Mouse (Mus musculus): ENCODE measurements around the gene Mark2. TPM values are rescaled to one million over a fixed set of nuclear protein-coding genes. Genes with fewer than 3 reads are reported as not detected.

The Mark2 gene
- total RNA-seq, 1 experiment from 2014 or later, result 70.0 TPM

- peak; percentile 88 for DNase-seq
Measured at GRCm38 (mm10) chr19:7267091-7267741, 74.4 kb downstream of the Mark2 start, which contains the start of gene Rcor2. TSS of gene Rcor2 (plus strand) at chr19:7267325.

- DNase-seq, result no peak
Measured at GRCm38 (mm10) chr19:7266421-7266831, 75.2 kb downstream of the Mark2 start.

GRCm38 (mm10) chr19:7265478-7266191 lies 76.0 kb downstream of the Mark2 start:
- DNase-seq, result no peak

- DNase-seq, result peak; percentile 70
Measured at GRCm38 (mm10) chr19:7264766-7265331, 76.8 kb downstream of the Mark2 start.

- peak; percentile 92 for DNase-seq
Measured at GRCm38 (mm10) chr19:7264088-7264765, 77.4 kb downstream of the Mark2 start.

- DNase-seq, result no peak
Measured at GRCm38 (mm10) chr19:7262592-7262991, 79.1 kb downstream of the Mark2 start.

- DNase-seq, result no peak
Measured at GRCm38 (mm10) chr19:7261964-7262363, 79.7 kb downstream of the Mark2 start.

- no peak for DNase-seq
Measured at GRCm38 (mm10) chr19:7261476-7261875, 80.2 kb downstream of the Mark2 start.

GRCm38 (mm10) chr19:7257881-7258280 lies 83.8 kb downstream of the Mark2 start:
- peak; percentile 47 for DNase-seq

- DNase-seq, result no peak
Measured at GRCm38 (mm10) chr19:7246021-7246420, 95.6 kb downstream of the Mark2 start.

- peak; percentile 96 for DNase-seq
Measured at GRCm38 (mm10) chr19:7240782-7241690, 100.6 kb downstream of the Mark2 start, which contains the start of gene Naa40. TSS of gene Naa40 (minus strand) at chr19:7241183.

GRCm38 (mm10) chr19:7240291-7240690 lies 101.4 kb downstream of the Mark2 start:
- DNase-seq, result no peak

GRCm38 (mm10) chr19:7239574-7239973 lies 102.1 kb downstream of the Mark2 start:
- no peak for DNase-seq

- no peak for DNase-seq
Measured at GRCm38 (mm10) chr19:7236742-7237141, 104.9 kb downstream of the Mark2 start.

GRCm38 (mm10) chr19:7236011-7236410 lies 105.6 kb downstream of the Mark2 start:
- DNase-seq, result no peak

GRCm38 (mm10) chr19:7235461-7235860 lies 106.2 kb downstream of the Mark2 start:
- DNase-seq, result no peak

- DNase-seq, result peak; percentile 90
Measured at GRCm38 (mm10) chr19:7234537-7235221, 107.0 kb downstream of the Mark2 start.

- peak; percentile 42 for DNase-seq
Measured at GRCm38 (mm10) chr19:7226511-7226914, 115.1 kb downstream of the Mark2 start.
